Mouse (Mus musculus): ENCODE results near the gene Cwc25. TPM values are rescaled to one million over a fixed set of nuclear protein-coding genes. Genes with fewer than 3 reads are reported as not detected.
"Not testable (repeated sequence)": the region's sequence is repeated elsewhere in the genome, so short reads cannot be mapped to it uniquely, and the experiment has no call there.

Cwc25 gene
- total RNA-seq, 1 experiment from 2014 or later: 23.3 TPM

DNA sequence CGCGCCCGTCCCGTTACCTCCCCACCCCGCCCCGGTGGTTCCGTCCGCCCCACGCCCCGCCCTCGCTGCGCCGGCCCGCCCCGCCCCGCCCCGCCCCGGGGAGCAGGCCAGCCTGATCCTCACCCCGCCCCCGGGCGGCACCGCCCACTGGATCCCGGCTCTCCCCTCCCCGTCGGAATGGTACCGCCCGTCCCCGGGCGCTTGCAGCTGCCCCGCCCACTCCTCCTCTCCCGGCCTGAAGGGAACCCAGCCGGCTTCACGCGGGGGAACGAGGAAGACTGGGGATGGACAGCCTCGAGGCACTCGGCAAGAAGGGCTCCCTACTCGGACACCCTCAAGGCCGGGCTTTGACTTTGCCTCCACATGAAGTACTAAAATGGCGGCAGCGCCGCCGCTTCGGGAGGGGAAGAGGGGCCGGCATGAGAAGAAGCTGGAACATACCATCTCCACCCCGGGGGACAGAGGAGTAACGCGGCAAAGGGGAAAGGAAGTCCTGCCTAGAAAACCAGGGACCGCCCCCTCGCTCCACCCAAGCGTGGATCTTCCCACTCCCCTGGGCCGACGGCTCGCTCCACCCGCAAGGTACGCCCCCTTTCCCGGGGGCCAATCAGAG is 21.5 kb downstream of the Cwc25 start:
- peak; percentile 96 to 97 for ATAC-seq (replicated peaks in 1 of 2; ENCODE audit: insufficient read depth in 1 of 2, low FRiP score in 2 of 2, low TSS enrichment in 1 of 2, low read depth in 1 of 2, poor library complexity in 2 of 2, severe bottlenecking in 2 of 2)

DNA sequence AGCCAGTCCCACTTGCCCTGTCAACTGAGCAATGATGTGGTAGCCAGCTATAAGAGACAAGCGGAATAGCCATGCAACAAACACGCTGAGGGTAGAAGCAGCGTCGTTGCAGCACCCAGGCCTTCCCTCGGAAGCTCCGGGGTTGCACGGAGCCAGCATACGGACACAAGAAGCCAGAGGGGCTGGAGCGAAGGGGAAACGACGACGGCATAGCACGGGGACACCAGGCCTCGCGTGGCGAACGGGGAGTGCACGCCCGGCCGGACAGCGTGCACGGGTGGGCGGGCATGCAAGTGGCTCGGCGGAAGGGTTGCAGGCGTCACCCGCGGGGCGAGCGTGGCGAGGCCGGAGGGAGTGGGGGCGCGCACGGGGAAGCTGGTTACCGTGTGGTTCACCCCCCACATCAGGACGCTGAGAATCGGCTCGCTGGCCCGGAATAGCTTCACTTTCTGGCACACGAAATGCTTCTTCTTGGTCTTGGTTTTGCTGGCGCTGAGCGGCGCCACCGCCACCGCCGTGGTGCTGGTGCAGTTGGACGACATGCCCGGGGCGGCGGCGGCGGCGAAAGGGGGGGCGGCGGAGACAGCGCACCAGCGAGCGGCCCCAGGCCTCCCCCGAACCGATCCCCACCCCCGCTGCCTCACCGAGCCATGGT is 22.2 kb downstream of the Cwc25 start, which contains the start of gene Pip4k2b:
TSS of gene Pip4k2b (minus strand) at position 642 of the 655 bp plus-strand sequence.
- no peak; a peak in 1 of 4 replicates for ATAC-seq (replicated peaks in 1 of 2; ENCODE audit: insufficient read depth in 1 of 2, low FRiP score in 2 of 2, low TSS enrichment in 1 of 2, low read depth in 1 of 2, poor library complexity in 2 of 2, severe bottlenecking in 2 of 2)

DNA sequence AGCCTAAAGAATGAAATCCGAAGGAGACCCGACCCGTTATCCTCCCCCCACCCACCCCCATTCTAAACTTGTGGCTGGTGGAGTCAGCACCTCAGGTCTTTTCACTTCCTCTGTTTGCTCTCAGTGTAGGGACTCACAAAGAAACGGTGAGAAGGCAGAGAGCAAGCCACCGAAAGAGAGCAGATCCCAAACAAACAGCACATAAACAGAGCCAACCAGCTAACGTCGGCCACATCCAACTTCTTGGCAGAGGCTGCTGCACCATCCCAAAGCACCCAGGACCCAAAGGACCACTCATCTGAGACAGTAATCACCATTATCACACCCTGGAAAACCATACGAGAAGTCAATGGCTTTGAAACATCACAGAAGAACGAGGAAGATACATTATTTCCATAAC is 22.9 kb downstream of the Cwc25 start:
- ATAC-seq (replicated peaks in 1 of 2; ENCODE audit: insufficient read depth in 1 of 2, low FRiP score in 2 of 2, low TSS enrichment in 1 of 2, low read depth in 1 of 2, poor library complexity in 2 of 2, severe bottlenecking in 2 of 2): no peak

DNA sequence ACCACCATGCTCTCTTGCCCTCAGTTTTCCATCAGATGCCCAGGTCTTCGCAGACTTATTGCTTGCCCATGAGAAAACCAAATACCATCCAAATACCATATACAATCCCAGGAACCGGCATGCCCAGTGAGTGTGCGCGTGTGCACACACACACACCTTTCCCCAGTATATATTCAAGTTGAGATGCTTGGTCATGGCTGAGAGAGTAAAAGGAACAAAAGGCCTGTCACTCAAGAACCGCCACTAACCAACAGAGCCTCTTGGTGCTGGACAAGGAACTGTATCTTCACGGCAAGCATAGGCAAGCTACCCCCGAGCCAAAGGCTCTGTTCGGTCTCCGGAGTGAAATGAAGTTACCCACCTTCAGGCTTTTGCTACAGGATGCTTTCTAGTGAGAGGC is 23.8 kb downstream of the Cwc25 start:
- no peak for ATAC-seq (replicated peaks in 1 of 2; ENCODE audit: insufficient read depth in 1 of 2, low FRiP score in 2 of 2, low TSS enrichment in 1 of 2, low read depth in 1 of 2, poor library complexity in 2 of 2, severe bottlenecking in 2 of 2)

DNA sequence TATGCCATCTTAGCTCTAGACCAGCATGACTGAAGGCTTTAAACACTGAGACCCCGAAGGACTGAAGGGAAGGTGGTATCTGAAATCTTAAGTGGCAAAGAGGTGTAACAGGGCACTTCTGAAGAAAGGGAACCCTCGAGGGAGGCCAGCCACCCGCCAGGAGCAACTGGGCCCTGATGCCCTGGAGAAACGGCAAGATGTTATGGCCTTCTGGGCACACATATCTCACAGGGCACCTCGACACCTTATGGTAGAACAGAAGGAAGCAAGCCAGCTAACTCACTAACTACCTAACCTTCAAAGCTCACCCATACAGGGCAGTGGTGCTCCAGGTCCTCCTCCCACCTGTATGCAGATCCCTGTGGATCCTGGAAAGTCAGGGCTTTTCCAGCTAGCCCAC is 24.2 kb downstream of the Cwc25 start:
- no peak for ATAC-seq (replicated peaks in 1 of 2; ENCODE audit: insufficient read depth in 1 of 2, low FRiP score in 2 of 2, low TSS enrichment in 1 of 2, low read depth in 1 of 2, poor library complexity in 2 of 2, severe bottlenecking in 2 of 2)

DNA sequence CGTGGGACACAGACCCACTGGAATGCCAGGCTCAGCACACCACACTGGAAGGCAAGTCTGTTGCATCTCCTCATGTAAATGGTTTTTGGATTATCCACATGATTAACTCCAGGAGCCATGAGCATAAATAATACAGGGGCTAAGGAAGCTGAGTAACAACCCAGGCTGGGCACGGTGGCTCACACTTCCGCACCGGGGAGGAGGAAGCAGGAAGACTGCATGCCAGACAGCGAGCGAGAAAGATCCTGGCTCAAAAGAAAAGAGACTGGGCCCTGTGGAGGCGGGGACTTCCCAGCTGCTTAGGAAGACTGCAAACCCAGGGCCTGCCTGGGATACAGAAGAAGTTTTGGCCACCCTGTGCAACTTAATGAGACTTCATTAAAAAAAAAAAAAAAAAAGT is 26.2 kb downstream of the Cwc25 start:
- no peak for ATAC-seq (replicated peaks in 1 of 2; ENCODE audit: insufficient read depth in 1 of 2, low FRiP score in 2 of 2, low TSS enrichment in 1 of 2, low read depth in 1 of 2, poor library complexity in 2 of 2, severe bottlenecking in 2 of 2)

DNA sequence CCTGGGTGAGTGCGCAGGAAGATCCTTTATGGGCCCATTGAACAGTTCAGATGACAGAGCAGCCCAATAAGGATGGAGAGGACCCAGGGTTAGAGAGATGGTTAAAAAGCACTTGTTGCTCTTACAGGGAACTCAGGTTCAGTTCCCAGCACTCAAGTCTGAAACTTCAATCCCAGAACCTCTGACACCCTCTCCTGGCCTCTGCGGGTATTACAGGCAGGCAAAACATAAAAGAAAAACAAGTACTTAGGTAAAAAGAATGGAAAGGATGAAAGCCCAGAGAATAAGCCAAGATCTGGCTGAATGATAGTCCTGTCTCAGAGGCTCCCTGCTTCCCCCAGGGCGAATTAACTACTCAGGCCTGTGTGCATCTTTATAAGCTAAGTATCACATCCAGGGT is 27.2 kb downstream of the Cwc25 start:
- no peak for ATAC-seq (replicated peaks in 1 of 2; ENCODE audit: insufficient read depth in 1 of 2, low FRiP score in 2 of 2, low TSS enrichment in 1 of 2, low read depth in 1 of 2, poor library complexity in 2 of 2, severe bottlenecking in 2 of 2)

DNA sequence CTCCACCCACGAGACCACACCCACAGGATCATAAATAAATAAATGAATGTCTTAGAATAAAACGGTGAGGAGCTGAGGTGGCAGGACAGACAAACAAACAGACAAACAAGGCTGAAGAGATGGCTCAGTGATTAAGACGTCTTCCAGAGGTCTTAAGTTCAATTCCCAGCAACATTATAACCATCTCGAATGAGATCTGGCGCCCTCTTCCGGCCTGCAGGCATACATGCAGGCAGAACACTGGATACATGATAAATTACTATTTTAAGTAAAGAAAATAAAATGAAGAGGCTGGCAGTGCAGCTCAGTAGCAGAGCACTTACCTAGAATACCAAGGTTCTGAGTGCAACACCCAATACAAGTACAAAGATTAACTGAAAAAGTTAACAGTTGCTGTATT is 27.7 kb downstream of the Cwc25 start:
- ATAC-seq (replicated peaks in 1 of 2; ENCODE audit: insufficient read depth in 1 of 2, low FRiP score in 2 of 2, low TSS enrichment in 1 of 2, low read depth in 1 of 2, poor library complexity in 2 of 2, severe bottlenecking in 2 of 2): no peak

DNA sequence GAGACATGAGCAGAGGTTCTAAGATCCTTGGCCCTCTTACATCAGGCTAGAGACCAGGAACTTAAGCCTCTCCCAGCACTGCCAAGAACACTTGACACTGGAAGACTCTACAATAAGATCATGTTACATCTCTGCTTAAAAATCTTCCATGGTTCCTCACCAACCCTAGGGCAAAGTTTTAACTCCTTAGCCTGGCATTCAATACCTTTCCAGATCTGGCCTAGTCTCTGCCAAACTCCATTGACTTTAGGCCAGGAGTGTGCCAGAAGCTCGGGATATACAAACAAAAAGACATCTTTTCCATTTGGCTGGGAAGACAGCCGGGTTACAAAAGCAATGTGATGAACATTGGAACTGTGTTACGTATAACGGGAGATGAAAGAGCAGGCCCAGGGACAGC is 28.8 kb downstream of the Cwc25 start:
- no peak for ATAC-seq (replicated peaks in 1 of 2; ENCODE audit: insufficient read depth in 1 of 2, low FRiP score in 2 of 2, low TSS enrichment in 1 of 2, low read depth in 1 of 2, poor library complexity in 2 of 2, severe bottlenecking in 2 of 2)

DNA sequence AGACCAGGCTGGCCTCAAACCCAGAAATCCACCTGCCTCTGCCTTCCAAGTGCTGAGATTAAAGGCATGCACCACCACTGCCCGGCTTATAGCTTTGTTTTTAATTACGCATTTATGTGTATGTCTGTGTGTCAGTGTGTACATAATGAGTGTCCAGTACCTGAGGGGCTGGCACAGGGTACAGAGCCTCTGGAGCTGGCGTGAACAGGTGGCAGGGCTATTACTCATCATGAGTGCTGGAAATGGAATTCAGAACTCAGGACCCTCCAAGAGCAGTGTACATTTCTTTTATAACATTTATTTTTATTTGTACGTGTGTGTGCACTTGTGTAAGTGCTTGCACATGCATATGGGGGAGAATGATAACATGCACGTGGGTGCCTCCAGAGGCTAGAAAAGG is 29.7 kb downstream of the Cwc25 start:
- no peak for ATAC-seq (replicated peaks in 1 of 2; ENCODE audit: insufficient read depth in 1 of 2, low FRiP score in 2 of 2, low TSS enrichment in 1 of 2, low read depth in 1 of 2, poor library complexity in 2 of 2, severe bottlenecking in 2 of 2)

DNA sequence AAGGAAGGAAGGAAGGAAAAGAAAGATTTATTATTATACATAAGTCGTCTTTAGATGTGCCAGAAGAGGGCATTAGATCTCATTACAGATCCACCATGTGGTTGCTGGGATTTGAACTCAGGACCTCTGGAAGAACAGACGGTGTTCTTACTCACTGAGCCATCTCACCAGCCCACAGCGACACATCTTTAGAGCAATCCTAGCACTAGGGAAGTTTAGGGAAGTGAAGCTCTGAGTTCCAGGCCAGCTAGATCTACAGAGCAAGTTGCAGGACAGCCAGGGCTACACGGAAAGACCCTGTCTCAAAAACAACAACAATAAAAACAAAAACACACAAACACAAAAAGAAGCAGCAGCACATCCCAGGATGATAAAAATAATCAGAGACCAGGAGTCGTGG is 31.5 kb downstream of the Cwc25 start:
- ATAC-seq (replicated peaks in 1 of 2; ENCODE audit: insufficient read depth in 1 of 2, low FRiP score in 2 of 2, low TSS enrichment in 1 of 2, low read depth in 1 of 2, poor library complexity in 2 of 2, severe bottlenecking in 2 of 2): not testable (repeated sequence)

DNA sequence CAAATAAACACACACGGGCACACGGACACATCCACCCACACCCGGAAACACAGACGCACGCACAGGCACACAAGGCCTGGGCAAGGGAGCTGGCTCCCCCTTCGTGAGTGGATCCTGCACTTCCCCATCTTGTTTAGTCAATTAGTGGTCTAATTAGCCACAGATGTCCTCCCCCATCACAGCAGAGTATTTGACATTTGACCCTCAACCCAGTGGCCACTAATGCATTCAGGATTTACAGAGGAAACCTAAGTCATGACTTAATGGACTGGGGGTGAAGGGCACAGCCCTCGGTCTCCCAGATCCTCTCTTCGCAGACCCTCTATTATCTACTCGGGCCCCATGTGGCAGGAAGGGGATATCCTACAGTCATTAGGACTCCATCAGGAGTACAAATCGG is 32.7 kb downstream of the Cwc25 start:
- ATAC-seq (replicated peaks in 1 of 2; ENCODE audit: insufficient read depth in 1 of 2, low FRiP score in 2 of 2, low TSS enrichment in 1 of 2, low read depth in 1 of 2, poor library complexity in 2 of 2, severe bottlenecking in 2 of 2): no peak

DNA sequence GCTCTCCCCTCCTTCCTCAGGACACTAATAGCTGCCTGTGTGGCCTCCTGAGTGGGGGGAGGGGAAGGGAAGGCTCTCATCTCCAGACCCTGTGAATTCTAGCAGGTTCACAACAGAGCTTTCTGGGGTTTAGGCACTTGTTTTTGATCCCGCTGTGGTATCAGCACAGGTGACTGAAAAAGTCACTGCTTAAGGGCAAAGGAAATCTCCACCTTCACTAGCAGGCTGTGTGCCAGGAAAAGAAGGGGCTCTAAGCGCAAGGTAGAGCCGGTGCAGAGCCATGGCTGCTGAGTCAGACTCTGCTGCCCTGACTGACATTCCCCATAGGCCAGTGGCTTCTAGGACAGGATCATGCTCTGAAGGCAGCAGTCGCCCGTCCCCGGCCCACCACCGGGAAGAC is 37.6 kb downstream of the Cwc25 start:
- peak in 1 of 2 experiments; percentile 19; a peak in 2 of 4 replicates for ATAC-seq (replicated peaks in 1 of 2; ENCODE audit: insufficient read depth in 1 of 2, low FRiP score in 2 of 2, low TSS enrichment in 1 of 2, low read depth in 1 of 2, poor library complexity in 2 of 2, severe bottlenecking in 2 of 2)

DNA sequence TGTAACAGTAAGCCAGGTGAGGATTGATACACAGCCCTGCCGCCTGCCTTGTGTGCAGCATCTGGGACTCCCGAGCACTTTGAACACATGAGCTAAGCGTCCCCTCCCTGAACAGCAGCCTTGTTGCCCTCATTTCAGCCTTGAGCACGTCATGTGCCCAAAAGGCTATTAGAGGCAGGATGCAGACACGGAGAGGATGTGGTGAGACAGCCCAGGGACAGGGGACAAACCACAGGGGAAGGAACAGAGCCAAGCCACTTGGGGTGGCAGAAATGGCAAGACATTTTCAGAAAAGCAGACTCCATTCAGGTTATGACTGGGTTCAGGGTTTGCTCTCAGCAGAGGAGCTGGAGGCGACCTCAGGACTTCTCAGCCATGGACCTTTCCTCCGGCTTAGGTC is 38.0 kb downstream of the Cwc25 start:
- ATAC-seq (replicated peaks in 1 of 2; ENCODE audit: insufficient read depth in 1 of 2, low FRiP score in 2 of 2, low TSS enrichment in 1 of 2, low read depth in 1 of 2, poor library complexity in 2 of 2, severe bottlenecking in 2 of 2): peak; percentile 87 to 95

DNA sequence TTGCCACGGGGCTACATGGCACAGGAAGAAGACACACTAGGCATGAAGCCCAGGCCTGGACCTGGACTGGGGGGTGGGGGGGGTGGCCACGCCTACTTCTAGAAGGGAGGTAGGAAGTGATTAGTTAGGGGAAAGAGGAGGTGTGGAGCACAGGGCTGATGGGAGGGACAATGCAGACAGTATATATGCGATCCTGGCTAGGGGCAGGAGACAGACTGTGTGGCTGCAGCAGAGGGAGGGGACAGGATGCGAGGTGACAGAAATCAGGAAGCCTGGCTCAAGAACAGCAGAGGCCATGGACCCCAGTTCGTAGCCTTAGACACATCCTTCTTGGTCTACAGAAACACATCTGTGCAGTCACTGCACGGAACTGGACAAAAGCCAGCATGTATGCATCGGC is 42.6 kb downstream of the Cwc25 start:
- ATAC-seq (replicated peaks in 1 of 2; ENCODE audit: insufficient read depth in 1 of 2, low FRiP score in 2 of 2, low TSS enrichment in 1 of 2, low read depth in 1 of 2, poor library complexity in 2 of 2, severe bottlenecking in 2 of 2): peak; percentile 42 to 44; a peak in 3 of 4 replicates

DNA sequence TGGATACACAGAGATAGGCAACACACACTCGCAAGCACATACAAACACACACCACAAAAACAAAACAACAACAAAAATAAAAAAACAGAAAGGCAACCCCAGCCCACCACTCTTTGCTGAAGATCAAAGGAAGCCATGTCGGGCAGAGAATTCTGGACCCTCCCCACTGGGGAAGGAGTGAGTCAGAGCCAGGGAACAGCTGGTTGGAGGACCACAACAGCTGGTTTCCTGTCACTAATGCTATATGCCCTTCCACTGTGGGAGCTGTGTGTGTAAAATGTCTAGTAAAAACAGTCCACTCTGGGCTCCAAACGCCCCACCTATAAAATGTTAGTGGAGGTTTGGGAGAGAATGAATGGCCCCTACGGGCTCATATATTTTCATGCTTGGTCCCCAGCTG is 45.0 kb downstream of the Cwc25 start:
- ATAC-seq (replicated peaks in 1 of 2; ENCODE audit: insufficient read depth in 1 of 2, low FRiP score in 2 of 2, low TSS enrichment in 1 of 2, low read depth in 1 of 2, poor library complexity in 2 of 2, severe bottlenecking in 2 of 2): no peak

DNA sequence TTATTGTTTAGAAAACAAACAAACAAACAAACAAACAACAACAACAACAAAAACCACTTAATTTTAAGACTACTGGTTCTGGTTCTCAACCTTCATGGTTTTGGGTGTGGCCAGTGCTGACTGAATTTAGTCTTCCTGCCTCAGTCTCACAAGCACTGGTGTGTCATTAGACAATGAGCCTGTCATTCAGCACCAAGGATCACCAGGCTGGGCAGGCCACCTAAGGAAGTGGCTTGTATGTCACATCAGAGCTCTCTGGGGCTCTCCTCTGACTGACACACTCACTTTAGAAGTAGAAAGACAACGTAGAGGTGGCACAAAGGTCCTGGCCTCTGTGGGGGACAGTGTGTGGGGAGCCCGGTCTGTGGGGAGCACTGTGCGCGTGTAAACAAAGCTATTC is 47.3 kb downstream of the Cwc25 start:
- no peak for ATAC-seq (replicated peaks in 1 of 2; ENCODE audit: insufficient read depth in 1 of 2, low FRiP score in 2 of 2, low TSS enrichment in 1 of 2, low read depth in 1 of 2, poor library complexity in 2 of 2, severe bottlenecking in 2 of 2)

DNA sequence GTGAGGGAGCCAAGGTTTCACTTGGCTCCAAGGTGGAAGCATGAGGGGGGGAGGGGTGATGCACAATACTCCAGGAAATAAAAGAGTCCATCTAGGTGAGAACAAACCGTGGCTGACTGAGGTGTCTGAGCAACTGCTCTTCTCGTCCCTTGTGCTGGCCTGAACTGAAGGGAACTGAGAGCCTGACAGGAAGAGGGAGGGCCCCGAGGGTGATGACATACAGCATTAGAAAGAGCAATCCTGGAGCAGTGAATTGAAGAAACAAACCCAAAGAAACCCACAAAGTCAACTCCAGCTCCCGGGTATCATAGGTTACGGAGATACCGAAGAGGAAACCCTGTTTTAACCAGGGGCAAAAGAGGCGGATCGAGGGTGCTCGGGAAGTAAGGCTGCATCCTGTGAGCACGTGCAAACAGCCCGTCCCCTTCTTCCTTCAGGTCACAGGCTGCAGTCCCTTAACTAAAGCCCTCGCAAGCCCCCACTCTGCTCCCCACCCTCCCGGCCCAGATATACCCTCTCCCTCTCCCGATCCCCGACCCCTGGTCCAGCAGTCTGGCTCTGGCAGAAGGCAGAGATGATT is 48.0 kb downstream of the Cwc25 start:
- ATAC-seq (replicated peaks in 1 of 2; ENCODE audit: insufficient read depth in 1 of 2, low FRiP score in 2 of 2, low TSS enrichment in 1 of 2, low read depth in 1 of 2, poor library complexity in 2 of 2, severe bottlenecking in 2 of 2): peak; percentile 50 to 67

Data from hematopoietic stem cell, adult 5-6 weeks (primary cell).